In the genomic region with DNA sequence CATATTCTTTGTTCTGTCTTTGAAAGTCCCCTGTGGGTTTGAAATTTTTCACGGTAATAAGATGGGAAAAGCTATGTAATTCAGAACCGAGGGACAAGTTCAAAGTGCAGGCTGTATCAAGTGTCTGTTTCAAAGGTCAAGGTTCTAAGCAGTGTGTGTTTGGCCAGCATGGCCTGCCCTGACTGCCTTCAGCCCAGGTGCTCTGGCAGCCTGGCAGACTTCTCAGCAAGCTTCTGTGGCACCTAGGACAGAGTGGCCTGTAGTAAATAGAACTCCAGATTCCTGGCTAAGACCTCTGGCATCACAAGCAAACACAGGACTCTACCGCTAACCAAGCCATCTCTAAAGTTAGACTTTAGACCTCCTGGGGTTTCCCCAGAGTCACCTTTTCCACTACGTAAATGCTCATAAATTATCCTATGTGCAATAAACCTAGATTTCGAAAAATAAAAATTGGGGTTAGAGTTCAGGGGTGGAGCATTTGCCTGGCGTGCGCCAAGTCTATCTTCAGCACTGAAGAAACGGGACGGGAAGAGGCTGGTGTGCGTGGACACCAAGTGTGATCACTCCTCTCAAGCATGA, we compare ENCODE assay signal across 23 mouse cellular contexts.
A peak's percentile ranks its signal among the peaks of the same experiment; 100 is the strongest.
DNase-seq lines count a peak whose midpoint lies in the region; ATAC-seq lines count a peak whose summit lies in the region.
"Had no signal": no experiment of that assay in that cellular context is flagged by ENCODE, and none has a peak within 500 bp of the region (broad histone marks: within the 10 kb centered on the region; RNA-seq: fewer than 3 reads in every experiment).

No protein-coding gene starts in this region.

- no peak overlapping the region for H3K27ac ChIP-seq in kidney, embryonic 16.5 days (ENCODE audit: low read length)
- peak overlapping the region; percentile 58 for H3K27ac ChIP-seq in brown adipose tissue, adult 24 weeks (replicated peaks; ENCODE audit: low read depth, low read length)
- H3K27ac ChIP-seq: forebrain, embryonic 10.5 days; heart, embryonic 15.5 days; hindbrain, embryonic 15.5 days; kidney, postnatal 0 days; limb, embryonic 10.5 days; liver, embryonic 12.5 days had no signal

- no peak overlapping the region for H3K4me3 ChIP-seq in kidney, embryonic 16.5 days (ENCODE audit: low read length)
- no peak overlapping the region for H3K4me3 ChIP-seq in brown adipose tissue, adult 24 weeks (ENCODE audit: insufficient read depth, low read depth, low read length)
- H3K4me3 ChIP-seq: forebrain, embryonic 10.5 days; heart, embryonic 15.5 days; hindbrain, embryonic 15.5 days; limb, embryonic 10.5 days; liver, embryonic 12.5 days had no signal

- H3K9ac ChIP-seq in kidney, embryonic 16.5 days (replicated peaks; ENCODE audit: low read length), result no peak overlapping the region
- H3K9ac ChIP-seq: forebrain, postnatal 0 days; heart, embryonic 15.5 days; hindbrain, embryonic 15.5 days; liver, embryonic 12.5 days; lung, embryonic 14.5 days had no signal

- WGBS in kidney, embryonic 16.5 days, result 62% methylated on average over 10 of the region's 10 CpGs
- WGBS in large intestine, adult 2 months, result 26% methylated on average over 10 of the region's 10 CpGs

- peak; percentile 22 for DNase-seq in adrenal gland, postnatal 10 days
- no peak for DNase-seq in adrenal gland, adult 8-10 months
- DNase-seq in kidney, adult 18-20 months, result peak; percentile 34
- DNase-seq in large intestine, adult 2 months (ENCODE audit: low read depth, low spot score), result peak; percentile 1
- DNase-seq in thymus, postnatal 36 days, result no peak
- DNase-seq in lung, adult 18-20 months, result no peak
- DNase-seq: cerebellum, adult 11 months; cerebellum, postnatal 14 days; forebrain, postnatal 0 days; heart, postnatal 4 days; lung, embryonic 14.5 days; lung, postnatal 4 days; thymus, postnatal 14 days had no signal

- H3K9me3 ChIP-seq in kidney, embryonic 16.5 days (ENCODE audit: low read length), result no peaks in the 10 kb centered on the region
- H3K9me3 ChIP-seq: forebrain, embryonic 10.5 days; heart, embryonic 15.5 days; hindbrain, embryonic 15.5 days; limb, embryonic 10.5 days; liver, embryonic 12.5 days had no signal

- ATAC-seq in kidney, embryonic 16.5 days (ENCODE audit: low FRiP score, low TSS enrichment), result no peak
- ATAC-seq: CD4-positive, CD25-positive, alpha-beta regulatory T cell, adult 4 months; forebrain, postnatal 0 days; liver, embryonic 12.5 days had no signal

- H3K4me1 ChIP-seq in kidney, embryonic 16.5 days (ENCODE audit: insufficient read depth, low read length), result no peaks in the 10 kb centered on the region
- H3K4me1 ChIP-seq in brown adipose tissue, adult 24 weeks (ENCODE audit: control insufficient read depth, insufficient read depth, insufficient read length, low read length), result peaks cover 5% of the 10 kb centered on the region; the same call in 1 of the 2 replicates
- H3K4me1 ChIP-seq: heart, embryonic 15.5 days; hindbrain, embryonic 15.5 days; liver, embryonic 12.5 days had no signal

- no peaks in the 10 kb centered on the region for H3K36me3 ChIP-seq in kidney, embryonic 16.5 days (ENCODE audit: insufficient read depth, low read length)
- H3K36me3 ChIP-seq: forebrain, embryonic 10.5 days; G1E; heart, embryonic 15.5 days; hindbrain, embryonic 15.5 days; limb, embryonic 10.5 days; liver, embryonic 12.5 days had no signal

- H3K27me3 ChIP-seq in kidney, embryonic 16.5 days (ENCODE audit: insufficient read depth, low read length), result no peaks in the 10 kb centered on the region
- H3K27me3 ChIP-seq: hindbrain, embryonic 15.5 days; liver, embryonic 12.5 days had no signal

- no peak overlapping the region for H3K4me2 ChIP-seq in kidney, embryonic 16.5 days (replicated peaks; ENCODE audit: low read depth, low read length)
- H3K4me2 ChIP-seq: heart, embryonic 15.5 days; hindbrain, embryonic 15.5 days; liver, embryonic 12.5 days; lung, embryonic 14.5 days had no signal

Comparison
In these comparisons a context has a peak if more than half of its experiments do, and no peak if none do; other contexts are left out.
1. DNase-seq: peak in adrenal gland, postnatal 10 days (single experiment), kidney, adult 18-20 months (single experiment) and large intestine, adult 2 months (single experiment); none in adrenal gland, adult 8-10 months (single experiment), thymus, postnatal 36 days (0 of 2) and lung, adult 18-20 months (0 of 2).